Mouse (Mus musculus) cerebellum, postnatal 10 days (tissue): ENCODE data around the gene Tmem164.
A peak's percentile ranks its signal among the peaks of the same experiment; 100 is the strongest.
"Not testable (repeated sequence)": the region's sequence is repeated elsewhere in the genome, so short reads cannot be mapped to it uniquely, and the experiment has no call there.

Experiments
- DNase-seq, 2 experiments: peaks; one replicate each; pipeline ENCODE4 v3.0.0; 2021; ENCODE audit warnings: mixed read lengths in 2 of 2

Tmem164 gene

GRCm38 (mm10) chrX:142681056-142681615 is at the start of gene Tmem164:
Gene Tmem164 (plus strand): TSS chrX:142681406.
- peak; percentile 75 to 82 for DNase-seq

- not testable (repeated sequence) for DNase-seq
Measured at GRCm38 (mm10) chrX:142632990-142633389, 48.2 kb upstream of the Tmem164 start.

GRCm38 (mm10) chrX:142647202-142647601 is 34.0 kb upstream of the Tmem164 start:
- no peak for DNase-seq

- DNase-seq: peak; percentile 33 to 41
Measured at GRCm38 (mm10) chrX:142650117-142650764, 31.0 kb upstream of the Tmem164 start.

- no peak for DNase-seq
Measured at GRCm38 (mm10) chrX:142664704-142665422, 16.3 kb upstream of the Tmem164 start.

GRCm38 (mm10) chrX:142665423-142665805 is 15.8 kb upstream of the Tmem164 start:
- no peak for DNase-seq

- no peak for DNase-seq
Measured at GRCm38 (mm10) chrX:142669312-142670091, 11.7 kb upstream of the Tmem164 start.

GRCm38 (mm10) chrX:142670121-142670520 is 11.1 kb upstream of the Tmem164 start:
- DNase-seq: no peak

- DNase-seq: no peak
Measured at GRCm38 (mm10) chrX:142671141-142671540, 10.1 kb upstream of the Tmem164 start.

GRCm38 (mm10) chrX:142672701-142673100 is 8.5 kb upstream of the Tmem164 start:
- no peak for DNase-seq

GRCm38 (mm10) chrX:142677193-142677592 is 4.0 kb upstream of the Tmem164 start:
- DNase-seq: no peak

- no peak for DNase-seq
Measured at GRCm38 (mm10) chrX:142678499-142679474, 2.4 kb upstream of the Tmem164 start.

GRCm38 (mm10) chrX:142679502-142680250 is 1.5 kb upstream of the Tmem164 start:
- no peak for DNase-seq

- peak; percentile 27 to 33 for DNase-seq
Measured at GRCm38 (mm10) chrX:142680391-142681055, 683 bp upstream of the Tmem164 start.

- peak in 1 of 2 experiments; percentile 54 for DNase-seq
Measured at GRCm38 (mm10) chrX:142681616-142682141, 473 bp downstream of the Tmem164 start.

- peak; percentile 18 to 24 for DNase-seq
Measured at GRCm38 (mm10) chrX:142682176-142682820, 1.1 kb downstream of the Tmem164 start.

GRCm38 (mm10) chrX:142682990-142683389 is 1.8 kb downstream of the Tmem164 start:
- DNase-seq: no peak

- no peak for DNase-seq
Measured at GRCm38 (mm10) chrX:142684674-142685073, 3.5 kb downstream of the Tmem164 start.

GRCm38 (mm10) chrX:142685676-142686075 is 4.5 kb downstream of the Tmem164 start:
- peak; percentile 33 to 51 for DNase-seq

GRCm38 (mm10) chrX:142688509-142688908 is 7.3 kb downstream of the Tmem164 start:
- peak; percentile 21 to 23 for DNase-seq
